Mouse (Mus musculus) CH12.LX (cell line): ENCODE measurements at regions not wholly inside any gene's neighbourhood (a gene's known extent, or its start where the extent isn't known, plus 50 kb on each side); places are given as distances from the start of the nearest gene placed in this dataset.

ENCODE experiments used
- CTCF ChIP-seq, 2 experiments: IDR thresholded peaks in 1 of 2; conservative IDR thresholded peaks in 1 of 2; 2 replicates each; pipeline ENCODE4 v1.5.1; 2011 to 2012; ENCODE audit warnings: low read depth in 2 of 2, low read length in 2 of 2, improper control_type of control experiment in 1 of 2, inconsistent platforms in 1 of 2, mild to moderate bottlenecking in 1 of 2, moderate library complexity in 1 of 2
- E2F4 ChIP-seq: IDR thresholded peaks from 2 replicates; pipeline ENCODE4 v1.6.1; 2011; ENCODE audit warnings: low read depth, low read length, improper control_type of control experiment; ENCODE audit not compliant: insufficient replicate concordance
- POLR2A ChIP-seq: IDR thresholded peaks from 2 replicates; pipeline ENCODE4 v1.6.1; 2011; ENCODE audit warnings: low read depth, mild to moderate bottlenecking, improper control_type of control experiment, low read length
- POLR2AphosphoS2 ChIP-seq: IDR thresholded peaks from 2 replicates; pipeline ENCODE4 v1.6.1; 2011; ENCODE audit warnings: low read depth, low read length, improper control_type of control experiment
- USF1 ChIP-seq: IDR thresholded peaks from 2 replicates; pipeline ENCODE4 v1.6.1; 2014; ENCODE audit warnings: low read depth, mild to moderate bottlenecking, inconsistent platforms, low read length, improper control_type of control experiment

- TF ChIP-seq POLR2A (no peak), POLR2AphosphoS2 (no peak), CTCF (conservative IDR thresholded peaks at IDR 0.05 in 1 of 2, IDR thresholded peaks at IDR 0.05 in 1 of 2; ENCODE audit: low read depth in 2 of 2, low read length in 2 of 2) (no peak), USF1 (no peak), E2F4 (no peak)
Measured at GRCm38 (mm10) chr1:161718254-161718653, 70.0 kb downstream of the Fasl start.
